Mouse (Mus musculus): ENCODE results near the gene Ipo5.

Ipo5 gene

DNA sequence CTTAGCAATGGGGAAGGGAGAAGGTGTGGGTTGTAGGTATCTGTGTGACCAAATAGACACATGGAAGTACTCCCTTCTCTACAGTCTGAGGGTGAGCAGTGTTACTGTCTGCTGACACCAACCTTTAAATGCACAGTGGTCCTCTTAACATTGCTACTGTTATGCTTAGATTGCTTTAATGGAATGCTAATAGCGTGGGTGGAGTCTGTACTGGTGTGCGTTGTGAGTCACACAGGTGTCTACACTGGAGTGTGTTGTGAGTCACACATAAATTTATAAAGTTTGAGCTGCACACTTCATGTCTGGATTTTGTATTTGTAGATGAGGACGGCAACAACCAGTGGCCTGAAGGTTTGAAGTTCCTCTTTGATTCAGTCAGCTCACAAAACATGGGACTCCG lies 10.8 kb downstream of the Ipo5 start:
- no peak for DNase-seq (ENCODE audit: low spot score in 2 of 2)

GRCm38 (mm10) chr14:120924044-120924443 lies 13.0 kb downstream of the Ipo5 start:
- DNase-seq (ENCODE audit: low spot score in 2 of 2) = no peak

- no peak for DNase-seq (ENCODE audit: low spot score in 2 of 2)
These were observed 14.9 kb downstream of the Ipo5 start for GRCm38 (mm10) chr14:120925731-120926585.

GRCm38 (mm10) chr14:120931236-120931635 lies 20.2 kb downstream of the Ipo5 start:
- DNase-seq (ENCODE audit: low spot score in 2 of 2) = no peak

DNA sequence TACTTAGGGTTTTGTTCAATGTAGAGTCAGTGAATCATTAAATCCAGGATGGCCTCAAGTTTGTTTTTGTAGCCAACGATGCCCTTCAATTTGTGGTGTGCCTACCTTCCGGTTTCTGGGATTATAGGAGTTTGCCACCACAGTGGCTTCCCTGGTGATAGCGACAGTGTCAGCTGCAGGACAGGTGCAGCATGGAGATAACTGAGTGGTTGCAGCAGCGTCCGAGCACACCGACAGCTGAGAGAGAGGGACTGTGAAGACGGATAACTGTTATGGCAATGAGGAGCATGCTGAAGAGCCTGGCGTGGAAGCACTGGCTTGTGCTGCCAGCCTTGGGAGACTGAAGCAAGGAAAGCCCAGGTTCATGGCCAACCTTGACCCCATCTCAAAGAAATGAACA lies 22.6 kb downstream of the Ipo5 start:
- no peak for DNase-seq (ENCODE audit: low spot score in 2 of 2)

GRCm38 (mm10) chr14:120937102-120937501 lies 26.1 kb downstream of the Ipo5 start:
- no peak for DNase-seq (ENCODE audit: low spot score in 2 of 2)

GRCm38 (mm10) chr14:120942803-120943202 lies 31.8 kb downstream of the Ipo5 start:
- DNase-seq (ENCODE audit: low spot score in 2 of 2) = no peak

- no peak for DNase-seq (ENCODE audit: low spot score in 2 of 2)
These were observed 34.1 kb downstream of the Ipo5 start for GRCm38 (mm10) chr14:120945146-120945545.

DNA sequence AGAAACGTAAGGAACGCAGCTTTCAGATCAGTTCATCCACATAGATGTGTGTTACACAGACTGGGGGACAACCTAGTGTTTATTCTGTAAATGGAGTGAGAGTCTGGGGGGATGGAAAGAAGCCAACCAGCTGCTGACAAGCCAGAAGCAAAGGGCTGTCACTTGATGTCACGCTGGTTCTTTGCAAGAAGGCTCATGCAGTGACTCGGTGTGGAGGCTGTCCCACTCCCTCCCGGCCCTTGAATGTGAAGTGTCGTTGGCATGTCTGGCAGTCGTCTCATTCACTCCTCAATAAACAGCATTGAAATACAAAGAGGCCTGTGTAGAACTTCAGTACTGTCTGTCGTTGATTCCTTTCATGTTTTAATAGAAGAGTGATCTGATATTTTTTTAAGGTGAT lies 36.1 kb downstream of the Ipo5 start:
- DNase-seq (ENCODE audit: low spot score in 2 of 2) = no peak

GRCm38 (mm10) chr14:120949002-120949401 lies 38.0 kb downstream of the Ipo5 start:
- no peak for DNase-seq (ENCODE audit: low spot score in 2 of 2)

DNA sequence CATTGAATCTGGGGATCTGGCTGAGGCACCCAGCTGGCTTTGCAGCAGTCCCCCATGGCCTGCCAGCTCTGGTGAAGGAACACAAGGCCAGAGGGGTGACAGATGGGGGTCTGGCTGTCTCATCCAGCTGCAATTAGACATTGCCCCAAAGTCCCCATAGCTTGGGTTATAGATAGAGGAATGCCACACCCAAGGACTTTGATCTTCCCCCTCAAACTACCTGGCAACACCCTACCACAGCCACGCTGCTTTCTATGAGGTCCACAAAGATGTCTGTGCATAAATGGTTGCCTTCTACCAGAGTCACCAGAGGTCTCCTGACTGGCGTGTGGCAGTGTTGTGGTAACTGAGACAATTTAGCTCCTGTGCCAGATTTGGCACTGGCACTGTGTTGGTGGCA lies 39.0 kb downstream of the Ipo5 start:
- DNase-seq (ENCODE audit: low spot score in 2 of 2) = no peak

GRCm38 (mm10) chr14:120952434-120952833 lies 41.4 kb downstream of the Ipo5 start:
- no peak for DNase-seq (ENCODE audit: low spot score in 2 of 2)

GRCm38 (mm10) chr14:120960551-120960950 lies 49.5 kb downstream of the Ipo5 start:
- no peak for DNase-seq (ENCODE audit: low spot score in 2 of 2)

DNA sequence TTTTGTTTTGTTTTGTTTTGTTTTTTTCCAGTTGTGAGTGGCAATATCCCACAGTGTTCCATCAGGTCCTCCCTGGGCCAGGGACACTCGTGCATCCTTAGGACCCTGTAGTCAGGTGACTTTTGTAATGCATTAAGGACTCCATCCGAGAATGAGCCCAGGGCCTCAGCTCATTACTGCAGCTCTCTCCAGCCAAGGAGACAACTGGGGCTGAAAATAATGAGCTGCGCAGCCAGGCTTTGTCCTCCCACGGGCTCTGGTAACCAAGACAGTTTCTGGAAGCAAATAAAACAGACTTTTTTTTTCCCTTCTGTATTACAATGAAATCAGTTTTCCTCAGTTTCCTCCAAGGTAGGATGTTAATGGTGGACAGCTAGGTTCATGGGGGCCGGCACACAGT lies 50.0 kb downstream of the Ipo5 start:
- no peak for DNase-seq (ENCODE audit: low spot score in 2 of 2)

DNA sequence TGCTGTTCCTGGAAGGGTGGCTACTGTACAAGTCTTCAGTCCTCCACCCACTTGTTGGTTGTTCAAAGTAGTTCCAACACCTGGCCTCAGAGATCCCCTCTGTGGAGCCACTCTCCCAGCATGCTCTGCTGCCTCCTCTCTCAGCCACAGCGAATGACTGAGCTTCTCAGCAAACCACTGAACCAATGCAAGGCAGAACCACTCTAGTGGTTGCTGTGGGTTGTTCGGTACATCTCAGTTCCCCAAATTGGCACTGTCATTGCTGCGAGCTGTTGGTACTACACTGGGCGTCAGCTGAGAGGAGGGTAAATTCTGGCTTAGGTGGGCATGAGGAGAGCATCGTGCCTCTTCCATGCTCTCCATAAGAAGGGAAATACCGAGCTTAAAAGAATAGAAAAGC lies 56.0 kb downstream of the Ipo5 start:
- DNase-seq (ENCODE audit: low spot score in 2 of 2) = no peak

GRCm38 (mm10) chr14:120968723-120969122 lies 57.7 kb downstream of the Ipo5 start:
- no peak for DNase-seq (ENCODE audit: low spot score in 2 of 2)

GRCm38 (mm10) chr14:120969673-120970072 lies 58.6 kb downstream of the Ipo5 start:
- DNase-seq (ENCODE audit: low spot score in 2 of 2) = no peak

DNA sequence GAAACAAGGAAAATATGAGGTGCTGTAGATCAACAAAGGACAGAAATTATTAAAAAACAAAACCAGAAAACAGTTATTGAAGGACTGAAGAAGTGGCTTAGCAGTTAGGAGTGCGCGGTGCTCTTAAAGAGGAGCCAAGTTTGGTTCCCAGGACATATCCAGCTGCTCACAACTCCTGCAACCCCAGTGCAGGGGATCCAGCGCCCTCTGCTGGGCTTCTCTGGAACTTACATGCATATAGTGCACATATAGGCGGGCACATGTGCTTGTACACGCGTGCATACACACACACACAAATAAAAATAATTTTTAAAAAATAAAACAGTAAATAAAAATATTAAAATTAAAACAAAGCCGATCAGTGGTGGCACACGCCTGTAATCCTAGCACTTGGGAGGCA lies 59.6 kb downstream of the Ipo5 start:
- no peak for DNase-seq (ENCODE audit: low spot score in 2 of 2)

GRCm38 (mm10) chr14:120971313-120971712 lies 60.3 kb downstream of the Ipo5 start:
- no peak for DNase-seq (ENCODE audit: low spot score in 2 of 2)

GRCm38 (mm10) chr14:120979559-120979958 lies 68.5 kb downstream of the Ipo5 start:
- DNase-seq (ENCODE audit: low spot score in 2 of 2) = no peak

- no peak for DNase-seq (ENCODE audit: low spot score in 2 of 2)
These were observed 78.1 kb downstream of the Ipo5 start for GRCm38 (mm10) chr14:120989126-120989525.

Data from urinary bladder, adult 18-20 months (tissue).